Mouse (Mus musculus): ENCODE measurements around the gene Wwox. TPM values are rescaled to one million over a fixed set of nuclear protein-coding genes. Genes with fewer than 3 reads are reported as not detected.
"Not testable (repeated sequence)": the region's sequence is repeated elsewhere in the genome, so short reads cannot be mapped to it uniquely, and the experiment has no call there.

Gene Wwox
- polyA plus RNA-seq, 1 experiment from 2014 or later: 14.9 TPM

DNA sequence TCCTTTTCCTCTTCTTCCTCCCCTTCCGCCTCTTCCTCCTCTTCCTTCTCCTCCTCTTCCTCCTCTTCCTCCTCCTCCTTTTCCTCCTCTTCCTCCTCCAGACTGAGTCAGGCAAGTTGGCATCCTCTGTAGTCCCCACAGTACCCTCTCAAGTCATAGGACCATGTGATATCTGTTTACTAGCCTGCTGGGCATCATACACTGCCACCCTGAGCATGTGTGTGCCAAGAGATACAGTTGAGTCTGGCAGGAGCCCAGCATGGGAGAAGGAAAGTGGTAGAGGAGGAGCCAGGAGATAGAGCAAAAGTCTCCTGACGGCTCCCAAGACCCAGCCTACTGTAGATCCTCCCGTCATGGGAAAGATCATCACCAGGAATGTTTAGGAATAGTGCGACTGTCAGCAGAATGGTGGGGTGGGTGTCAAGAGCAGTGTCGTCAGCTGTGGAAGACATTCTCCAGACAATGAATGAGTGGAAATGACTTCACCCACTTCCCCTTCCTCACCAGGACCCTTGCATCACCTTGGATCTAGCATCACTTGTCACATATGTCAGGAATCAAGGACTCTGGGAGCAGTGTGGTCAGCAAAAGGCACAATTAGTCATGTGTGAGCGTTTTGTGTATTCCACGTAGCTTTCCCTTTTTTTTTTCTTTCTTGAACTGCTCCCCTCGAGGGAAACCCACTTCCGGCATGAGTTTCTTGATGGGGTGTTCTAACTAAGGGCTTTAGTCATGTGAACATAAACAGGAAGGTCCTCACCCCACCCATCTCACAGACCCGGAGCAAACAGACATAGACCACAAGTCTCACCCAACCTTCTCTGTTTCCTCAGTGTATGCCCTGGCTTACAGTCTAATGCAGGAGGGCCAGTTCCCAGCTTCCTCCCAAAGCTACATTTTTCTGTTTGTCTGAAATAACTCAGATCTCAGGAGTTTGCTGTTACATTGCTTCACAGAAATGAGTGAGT lies 375.6 kb downstream of the Wwox start:
- no peak for ATAC-seq

DNA sequence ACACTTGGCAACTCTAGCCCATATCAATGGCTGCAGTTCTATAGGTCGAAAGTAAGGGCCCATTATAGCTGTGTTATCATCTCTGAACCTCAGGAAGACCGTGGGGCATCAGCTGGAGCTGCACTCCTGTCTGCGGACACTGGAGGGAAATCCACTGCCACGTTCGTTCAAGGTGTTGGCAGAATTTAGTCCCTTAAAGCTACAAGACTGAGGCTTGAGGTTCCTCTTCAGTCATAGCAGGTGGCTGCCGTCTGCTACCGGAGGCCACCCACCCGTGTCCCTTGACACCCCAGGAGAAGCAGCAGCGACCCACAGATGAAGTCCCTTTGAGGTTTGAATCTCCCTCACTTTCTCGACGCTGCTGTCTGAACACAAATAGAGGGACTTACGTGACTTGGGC lies 376.9 kb downstream of the Wwox start:
- no peak for ATAC-seq
- H3K4me1 ChIP-seq (ENCODE audit: control insufficient read depth, insufficient read depth, low read depth, low read length): no peaks in the 10 kb centered on the region
- H3K9me3 ChIP-seq (ENCODE audit: control insufficient read depth, low read length): no peaks in the 10 kb centered on the region
- no peak overlapping the region for H3K4me2 ChIP-seq (ENCODE audit: low read length)
- H3K27ac ChIP-seq (ENCODE audit: low read depth, low read length): no peak overlapping the region
- H3K27me3 ChIP-seq (replicated peaks; ENCODE audit: control insufficient read depth, insufficient read depth, low read length): no peaks in the 10 kb centered on the region
- H3K9ac ChIP-seq (ENCODE audit: low read depth, low read length): no peak overlapping the region
- 75% methylated on average over 12 of the region's 12 CpGs for WGBS
- H3K36me3 ChIP-seq (ENCODE audit: control insufficient read depth, insufficient read depth, low read length): no peaks in the 10 kb centered on the region
- no peak overlapping the region for H3K4me3 ChIP-seq (ENCODE audit: low read length)

More for the DNA sequence above, 375.6 kb downstream of the Wwox start:
- Histone ChIP-seq H3K27me3 (replicated peaks; ENCODE audit: control insufficient read depth, insufficient read depth, low read length) (no peaks in the 10 kb centered on the region), H3K27ac (ENCODE audit: low read depth, low read length) (no peak overlapping the region), H3K4me3 (ENCODE audit: low read length) (no peak overlapping the region), H3K9me3 (ENCODE audit: control insufficient read depth, low read length) (no peaks in the 10 kb centered on the region), H3K4me2 (ENCODE audit: low read length) (no peak overlapping the region), H3K4me1 (ENCODE audit: control insufficient read depth, insufficient read depth, low read depth, low read length) (no peaks in the 10 kb centered on the region), H3K9ac (ENCODE audit: low read depth, low read length) (no peak overlapping the region), H3K36me3 (ENCODE audit: control insufficient read depth, insufficient read depth, low read length) (no peaks in the 10 kb centered on the region)
- WGBS: 82% methylated on average over 10 of the region's 10 CpGs

GRCm38 (mm10) chr8:114816949-114817348 lies 377.5 kb downstream of the Wwox start:
- no peak overlapping the region for H3K4me3 ChIP-seq (ENCODE audit: low read length)
- no peaks in the 10 kb centered on the region for H3K4me1 ChIP-seq (ENCODE audit: control insufficient read depth, insufficient read depth, low read depth, low read length)
- no peak overlapping the region for H3K27ac ChIP-seq (ENCODE audit: low read depth, low read length)
- no peaks in the 10 kb centered on the region for H3K27me3 ChIP-seq (replicated peaks; ENCODE audit: control insufficient read depth, insufficient read depth, low read length)
- no peaks in the 10 kb centered on the region for H3K36me3 ChIP-seq (ENCODE audit: control insufficient read depth, insufficient read depth, low read length)
- no peak for ATAC-seq
- H3K4me2 ChIP-seq (ENCODE audit: low read length): no peak overlapping the region
- H3K9ac ChIP-seq (ENCODE audit: low read depth, low read length): no peak overlapping the region
- H3K9me3 ChIP-seq (ENCODE audit: control insufficient read depth, low read length): no peaks in the 10 kb centered on the region
- 33% methylated on average over 4 of the region's 4 CpGs for WGBS

- Histone ChIP-seq H3K9ac (ENCODE audit: low read depth, low read length) (no peak overlapping the region), H3K4me2 (ENCODE audit: low read length) (no peak overlapping the region), H3K27me3 (replicated peaks; ENCODE audit: control insufficient read depth, insufficient read depth, low read length) (no peaks in the 10 kb centered on the region), H3K4me3 (ENCODE audit: low read length) (no peak overlapping the region), H3K27ac (ENCODE audit: low read depth, low read length) (no peak overlapping the region), H3K4me1 (ENCODE audit: control insufficient read depth, insufficient read depth, low read depth, low read length) (no peaks in the 10 kb centered on the region), H3K9me3 (ENCODE audit: control insufficient read depth, low read length) (no peaks in the 10 kb centered on the region), H3K36me3 (ENCODE audit: control insufficient read depth, insufficient read depth, low read length) (no peaks in the 10 kb centered on the region)
- no peak for ATAC-seq
- 81% methylated on average over 8 of the region's 8 CpGs for WGBS
Measured at GRCm38 (mm10) chr8:114821543-114821942, 382.1 kb downstream of the Wwox start.

DNA sequence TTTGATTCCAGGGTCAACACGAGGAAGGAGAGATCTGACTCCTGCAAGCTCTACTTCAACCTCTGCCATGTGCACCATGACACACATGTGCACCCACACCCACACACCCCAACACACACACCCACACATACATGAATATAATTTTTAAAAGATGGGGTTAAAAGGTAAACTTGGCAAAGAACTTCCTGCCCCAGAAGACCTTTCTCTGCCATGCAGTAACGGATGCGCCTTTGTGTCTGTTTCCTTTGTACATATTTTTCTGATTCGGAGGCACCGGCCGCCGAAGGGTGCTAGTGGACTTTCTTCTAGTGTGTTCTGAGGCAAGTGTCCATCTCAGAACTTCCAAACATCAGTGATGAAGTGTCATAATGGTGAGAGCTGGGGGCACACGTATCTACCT lies 386.0 kb downstream of the Wwox start:
- Histone ChIP-seq H3K9ac (ENCODE audit: low read depth, low read length) (no peak overlapping the region), H3K4me1 (ENCODE audit: control insufficient read depth, insufficient read depth, low read depth, low read length) (no peaks in the 10 kb centered on the region), H3K4me3 (ENCODE audit: low read length) (no peak overlapping the region), H3K27me3 (replicated peaks; ENCODE audit: control insufficient read depth, insufficient read depth, low read length) (no peaks in the 10 kb centered on the region), H3K4me2 (ENCODE audit: low read length) (no peak overlapping the region), H3K36me3 (ENCODE audit: control insufficient read depth, insufficient read depth, low read length) (no peaks in the 10 kb centered on the region), H3K9me3 (ENCODE audit: control insufficient read depth, low read length) (no peaks in the 10 kb centered on the region), H3K27ac (ENCODE audit: low read depth, low read length) (no peak overlapping the region)
- ATAC-seq: no peak
- 94% methylated on average over 8 of the region's 8 CpGs for WGBS

DNA sequence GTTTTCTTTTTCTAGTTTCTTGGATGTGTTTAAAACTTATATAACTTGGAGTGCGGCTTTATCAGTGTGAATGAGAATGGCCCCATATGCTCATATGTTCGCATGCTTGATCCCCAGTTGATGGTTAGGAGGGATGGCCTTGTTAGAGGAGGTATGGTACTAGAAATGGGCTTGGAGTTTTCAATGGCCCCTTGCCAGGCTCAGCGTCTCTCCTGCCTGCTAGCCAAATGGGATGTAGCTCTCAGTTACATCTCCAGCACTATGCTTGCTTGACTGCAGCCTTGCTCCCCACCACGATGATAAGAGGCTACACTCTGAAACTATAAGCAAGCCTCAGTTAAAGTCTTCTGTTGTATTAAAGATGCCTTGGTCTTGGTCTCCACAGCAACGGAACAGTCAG lies 387.5 kb downstream of the Wwox start:
- WGBS: 82% methylated on average over 5 of the region's 5 CpGs
- no peaks in the 10 kb centered on the region for H3K9me3 ChIP-seq (ENCODE audit: control insufficient read depth, low read length)
- ATAC-seq: no peak
- no peaks in the 10 kb centered on the region for H3K27me3 ChIP-seq (replicated peaks; ENCODE audit: control insufficient read depth, insufficient read depth, low read length)
- H3K4me1 ChIP-seq (ENCODE audit: control insufficient read depth, insufficient read depth, low read depth, low read length): no peaks in the 10 kb centered on the region
- H3K4me3 ChIP-seq (ENCODE audit: low read length): no peak overlapping the region
- H3K4me2 ChIP-seq (ENCODE audit: low read length): no peak overlapping the region
- no peak overlapping the region for H3K27ac ChIP-seq (ENCODE audit: low read depth, low read length)
- no peaks in the 10 kb centered on the region for H3K36me3 ChIP-seq (ENCODE audit: control insufficient read depth, insufficient read depth, low read length)
- H3K9ac ChIP-seq (ENCODE audit: low read depth, low read length): no peak overlapping the region

- 73% methylated on average over 1 of the region's 1 CpGs for WGBS
- not testable (repeated sequence) for H3K4me2 ChIP-seq (ENCODE audit: low read length); H3K4me3 ChIP-seq (ENCODE audit: low read length); H3K27ac ChIP-seq (ENCODE audit: low read depth, low read length); H3K27me3 ChIP-seq (replicated peaks; ENCODE audit: control insufficient read depth, insufficient read depth, low read length); H3K4me1 ChIP-seq (ENCODE audit: control insufficient read depth, insufficient read depth, low read depth, low read length); ATAC-seq; H3K9ac ChIP-seq (ENCODE audit: low read depth, low read length); H3K9me3 ChIP-seq (ENCODE audit: control insufficient read depth, low read length); H3K36me3 ChIP-seq (ENCODE audit: control insufficient read depth, insufficient read depth, low read length)
Measured at GRCm38 (mm10) chr8:114827810-114828209, 388.4 kb downstream of the Wwox start.

DNA sequence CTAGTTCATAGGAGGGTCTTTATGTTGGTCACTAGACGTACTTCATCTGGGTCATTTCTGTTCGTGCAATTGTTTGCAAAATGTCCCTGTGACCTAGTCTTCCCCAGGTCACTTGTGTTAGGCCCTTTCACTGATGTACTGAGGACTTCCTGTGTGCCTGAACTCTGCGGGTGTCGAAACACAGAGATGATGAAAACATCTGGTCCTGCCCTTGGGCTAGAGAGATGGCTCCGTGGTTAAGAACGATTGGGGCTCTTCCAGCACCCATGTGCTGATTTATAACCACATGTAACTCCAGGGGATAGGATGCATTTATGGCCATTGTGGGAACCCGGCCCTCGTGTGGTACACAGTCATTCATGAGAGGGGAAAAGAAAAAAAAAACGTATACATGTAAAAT lies 392.1 kb downstream of the Wwox start:
- Histone ChIP-seq H3K36me3 (ENCODE audit: control insufficient read depth, insufficient read depth, low read length) (no peaks in the 10 kb centered on the region), H3K4me1 (ENCODE audit: control insufficient read depth, insufficient read depth, low read depth, low read length) (no peaks in the 10 kb centered on the region)
- WGBS: 68% methylated on average over 9 of the region's 9 CpGs

DNA sequence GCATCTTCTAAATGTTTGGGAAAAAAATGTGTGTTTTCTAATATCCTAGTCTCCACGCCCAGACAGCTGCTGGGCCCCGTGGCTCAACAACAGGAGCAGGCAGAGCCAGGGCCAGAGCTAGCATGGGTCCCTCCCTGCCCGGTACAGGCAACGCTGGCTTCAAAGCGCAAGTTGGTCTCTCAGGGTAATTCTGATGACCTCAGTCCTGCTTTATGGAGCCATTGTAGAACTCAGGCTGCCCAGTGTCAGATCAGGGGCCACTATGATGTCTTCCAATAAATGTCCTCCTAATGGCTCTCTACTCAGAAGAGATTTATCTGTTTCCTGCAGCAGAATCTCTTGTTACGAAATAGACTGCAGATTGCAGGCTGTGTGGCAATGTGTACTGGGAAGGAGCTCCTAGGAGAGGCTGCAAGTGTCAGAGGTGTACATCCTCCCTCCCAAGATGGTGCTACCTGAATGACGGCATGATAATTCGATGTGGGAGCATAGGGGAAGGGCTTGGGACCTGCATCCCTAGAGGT lies 392.9 kb downstream of the Wwox start:
- no peak overlapping the region for H3K4me2 ChIP-seq (ENCODE audit: low read length)
- H3K9ac ChIP-seq (ENCODE audit: low read depth, low read length): no peak overlapping the region
- H3K9me3 ChIP-seq (ENCODE audit: control insufficient read depth, low read length): no peaks in the 10 kb centered on the region
- H3K4me1 ChIP-seq (ENCODE audit: control insufficient read depth, insufficient read depth, low read depth, low read length): no peaks in the 10 kb centered on the region
- WGBS: 84% methylated on average over 8 of the region's 8 CpGs
- ATAC-seq: no peak
- H3K36me3 ChIP-seq (ENCODE audit: control insufficient read depth, insufficient read depth, low read length): no peaks in the 10 kb centered on the region
- H3K4me3 ChIP-seq (ENCODE audit: low read length): no peak overlapping the region
- H3K27me3 ChIP-seq (replicated peaks; ENCODE audit: control insufficient read depth, insufficient read depth, low read length): no peaks in the 10 kb centered on the region
- H3K27ac ChIP-seq (ENCODE audit: low read depth, low read length): no peak overlapping the region

More for the DNA sequence above, 392.1 kb downstream of the Wwox start:
- H3K4me2 ChIP-seq (ENCODE audit: low read length): no peak overlapping the region
- no peak overlapping the region for H3K4me3 ChIP-seq (ENCODE audit: low read length)
- no peaks in the 10 kb centered on the region for H3K9me3 ChIP-seq (ENCODE audit: control insufficient read depth, low read length)
- no peak overlapping the region for H3K27ac ChIP-seq (ENCODE audit: low read depth, low read length)
- H3K9ac ChIP-seq (ENCODE audit: low read depth, low read length): no peak overlapping the region
- no peaks in the 10 kb centered on the region for H3K27me3 ChIP-seq (replicated peaks; ENCODE audit: control insufficient read depth, insufficient read depth, low read length)
- no peak for ATAC-seq

Data from hindbrain, embryonic 16.5 days (tissue).